Mouse (Mus musculus): ENCODE measurements at regions not wholly inside any gene's neighbourhood (a gene's known extent, or its start where the extent isn't known, plus 50 kb on each side); places are given as distances from the start of the nearest gene placed in this dataset.

- TF ChIP-seq EP300 (IDR thresholded peaks at IDR 0.05; ENCODE audit: low read depth) (no peak), CTCF (IDR thresholded peaks at IDR 0.05; ENCODE audit: low read depth) (no peak)
- no peak overlapping the region for H3K27ac ChIP-seq (ENCODE audit: low read depth)
- no peak overlapping the region for H3K9ac ChIP-seq (replicated peaks)
- H3K4me1 ChIP-seq (ENCODE audit: insufficient read depth): no peaks in the 10 kb centered on the region
- ATAC-seq (no peak), DNase-seq (no peak)
- WGBS (ENCODE audit: insufficient replicate concordance): 69% methylated on average over 3 of the region's 3 CpGs
- no peaks in the 10 kb centered on the region for H3K27me3 ChIP-seq (ENCODE audit: insufficient read depth, low read length)
- H3K36me3 ChIP-seq (replicated peaks; ENCODE audit: insufficient read depth, low read length): no peaks in the 10 kb centered on the region
- H3K4me2 ChIP-seq (ENCODE audit: low read depth, low read length): no peak overlapping the region
- no peaks in the 10 kb centered on the region for H3K9me3 ChIP-seq (ENCODE audit: low read length)
- no peak overlapping the region for H3K4me3 ChIP-seq (ENCODE audit: low read depth, low read length)
Measured at GRCm38 (mm10) chr2:148279200-148279599, 115.9 kb upstream of the Sstr4 start.

DNA sequence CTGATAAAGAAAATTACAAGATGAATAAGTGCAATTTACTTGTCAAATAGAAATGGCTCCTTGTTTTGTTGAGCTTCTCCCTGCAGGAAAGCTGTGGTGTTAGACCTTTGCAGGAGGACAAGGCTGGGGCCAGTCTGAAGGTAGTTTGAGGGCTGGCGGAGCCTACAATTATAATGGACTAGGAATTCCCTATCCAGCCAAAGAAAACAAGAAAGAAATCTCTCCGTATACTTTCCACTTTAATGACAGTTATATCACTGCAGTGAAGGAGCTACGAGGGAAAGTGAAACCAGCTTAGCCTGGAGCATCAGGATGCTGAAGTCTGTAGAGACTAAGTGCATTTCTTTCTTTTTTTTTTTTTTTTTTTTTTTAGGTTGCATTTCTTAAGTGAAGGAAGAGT lies 104.8 kb upstream of the Sstr4 start:
- no peak for TF ChIP-seq EP300 (IDR thresholded peaks at IDR 0.05; ENCODE audit: low read depth)
- TF ChIP-seq CTCF (IDR thresholded peaks at IDR 0.05; ENCODE audit: low read depth): no peak
- no peaks in the 10 kb centered on the region for H3K36me3 ChIP-seq (replicated peaks; ENCODE audit: insufficient read depth, low read length)
- no peak for ATAC-seq
- no peak overlapping the region for H3K4me2 ChIP-seq (ENCODE audit: low read depth, low read length)
- 66% methylated on average over 3 of the region's 3 CpGs for WGBS (ENCODE audit: insufficient replicate concordance)
- no peak overlapping the region for H3K9ac ChIP-seq (replicated peaks)
- H3K9me3 ChIP-seq (ENCODE audit: low read length): no peaks in the 10 kb centered on the region
- H3K4me3 ChIP-seq (ENCODE audit: low read depth, low read length): no peak overlapping the region
- H3K27ac ChIP-seq (ENCODE audit: low read depth): no peak overlapping the region
- H3K4me1 ChIP-seq (ENCODE audit: insufficient read depth): no peaks in the 10 kb centered on the region
- no peak for DNase-seq
- H3K27me3 ChIP-seq (ENCODE audit: insufficient read depth, low read length): no peaks in the 10 kb centered on the region

- Histone ChIP-seq H3K4me2 (ENCODE audit: low read depth, low read length) (no peak overlapping the region), H3K27me3 (ENCODE audit: insufficient read depth, low read length) (no peaks in the 10 kb centered on the region), H3K36me3 (replicated peaks; ENCODE audit: insufficient read depth, low read length) (no peaks in the 10 kb centered on the region), H3K27ac (ENCODE audit: low read depth) (no peak overlapping the region), H3K9me3 (ENCODE audit: low read length) (no peaks in the 10 kb centered on the region), H3K9ac (replicated peaks) (no peak overlapping the region), H3K4me3 (ENCODE audit: low read depth, low read length) (no peak overlapping the region), H3K4me1 (ENCODE audit: insufficient read depth) (no peaks in the 10 kb centered on the region)
- DNase-seq (no peak), ATAC-seq (no peak)
- TF ChIP-seq EP300 (IDR thresholded peaks at IDR 0.05; ENCODE audit: low read depth) (no peak), CTCF (IDR thresholded peaks at IDR 0.05; ENCODE audit: low read depth) (no peak)
- WGBS (ENCODE audit: insufficient replicate concordance): 53% methylated on average over 5 of the region's 5 CpGs
Measured at GRCm38 (mm10) chr2:148292442-148292841, 102.7 kb upstream of the Sstr4 start.

- no peak for TF ChIP-seq EP300 (IDR thresholded peaks at IDR 0.05; ENCODE audit: low read depth)
- no peak for ATAC-seq
Measured at GRCm38 (mm10) chr2:148292895-148293294, 102.2 kb upstream of the Sstr4 start.

GRCm38 (mm10) chr2:148300879-148301278 lies 94.3 kb upstream of the Sstr4 start:
- ATAC-seq: no peak
- H3K4me1 ChIP-seq (ENCODE audit: insufficient read depth): no peaks in the 10 kb centered on the region
- H3K36me3 ChIP-seq (replicated peaks; ENCODE audit: insufficient read depth, low read length): no peaks in the 10 kb centered on the region
- no peak overlapping the region for H3K27ac ChIP-seq (ENCODE audit: low read depth)
- no peak for TF ChIP-seq CTCF (IDR thresholded peaks at IDR 0.05; ENCODE audit: low read depth)
- no peak for TF ChIP-seq EP300 (IDR thresholded peaks at IDR 0.05; ENCODE audit: low read depth)
- no peak overlapping the region for H3K4me3 ChIP-seq (ENCODE audit: low read depth, low read length)
- H3K9ac ChIP-seq (replicated peaks): no peak overlapping the region
- 45% methylated on average over 2 of the region's 2 CpGs for WGBS (ENCODE audit: insufficient replicate concordance)
- no peaks in the 10 kb centered on the region for H3K27me3 ChIP-seq (ENCODE audit: insufficient read depth, low read length)
- no peak overlapping the region for H3K4me2 ChIP-seq (ENCODE audit: low read depth, low read length)
- no peaks in the 10 kb centered on the region for H3K9me3 ChIP-seq (ENCODE audit: low read length)
- DNase-seq: no peak

More at GRCm38 (mm10) chr2:148292895-148293294, 102.2 kb upstream of the Sstr4 start:
- Histone ChIP-seq H3K4me1 (ENCODE audit: insufficient read depth) (no peaks in the 10 kb centered on the region), H3K27ac (ENCODE audit: low read depth) (no peak overlapping the region), H3K4me2 (ENCODE audit: low read depth, low read length) (no peak overlapping the region), H3K9ac (replicated peaks) (no peak overlapping the region), H3K4me3 (ENCODE audit: low read depth, low read length) (no peak overlapping the region), H3K27me3 (ENCODE audit: insufficient read depth, low read length) (no peaks in the 10 kb centered on the region), H3K9me3 (ENCODE audit: low read length) (no peaks in the 10 kb centered on the region), H3K36me3 (replicated peaks; ENCODE audit: insufficient read depth, low read length) (no peaks in the 10 kb centered on the region)
- 33% methylated on average over 2 of the region's 2 CpGs for WGBS (ENCODE audit: insufficient replicate concordance)
- no peak for DNase-seq

- no peak overlapping the region for H3K4me2 ChIP-seq (ENCODE audit: low read depth, low read length)
- H3K27me3 ChIP-seq (ENCODE audit: insufficient read depth, low read length): no peaks in the 10 kb centered on the region
- H3K9me3 ChIP-seq (ENCODE audit: low read length): no peaks in the 10 kb centered on the region
- TF ChIP-seq EP300 (IDR thresholded peaks at IDR 0.05; ENCODE audit: low read depth): no peak
- TF ChIP-seq CTCF (IDR thresholded peaks at IDR 0.05; ENCODE audit: low read depth): no peak
- no peaks in the 10 kb centered on the region for H3K4me1 ChIP-seq (ENCODE audit: insufficient read depth)
- DNase-seq (no peak), ATAC-seq (no peak)
- no peak overlapping the region for H3K4me3 ChIP-seq (ENCODE audit: low read depth, low read length)
- H3K27ac ChIP-seq (ENCODE audit: low read depth): no peak overlapping the region
- no peaks in the 10 kb centered on the region for H3K36me3 ChIP-seq (replicated peaks; ENCODE audit: insufficient read depth, low read length)
- H3K9ac ChIP-seq (replicated peaks): no peak overlapping the region
- 63% methylated on average over 2 of the region's 2 CpGs for WGBS (ENCODE audit: insufficient replicate concordance)
Measured at GRCm38 (mm10) chr2:148312255-148312654, 82.9 kb upstream of the Sstr4 start.

GRCm38 (mm10) chr2:148320896-148321295 lies 74.2 kb upstream of the Sstr4 start:
- no peak overlapping the region for H3K4me2 ChIP-seq (ENCODE audit: low read depth, low read length)
- WGBS (ENCODE audit: insufficient replicate concordance): 63% methylated on average over 1 of the region's 1 CpGs
- DNase-seq: no peak
- no peaks in the 10 kb centered on the region for H3K36me3 ChIP-seq (replicated peaks; ENCODE audit: insufficient read depth, low read length)
- ATAC-seq: no peak
- H3K27me3 ChIP-seq (ENCODE audit: insufficient read depth, low read length): no peaks in the 10 kb centered on the region
- H3K9ac ChIP-seq (replicated peaks): no peak overlapping the region
- H3K9me3 ChIP-seq (ENCODE audit: low read length): no peaks in the 10 kb centered on the region
- TF ChIP-seq CTCF (IDR thresholded peaks at IDR 0.05; ENCODE audit: low read depth) (no peak), EP300 (IDR thresholded peaks at IDR 0.05; ENCODE audit: low read depth) (no peak)
- H3K4me1 ChIP-seq (ENCODE audit: insufficient read depth): no peaks in the 10 kb centered on the region
- H3K4me3 ChIP-seq (ENCODE audit: low read depth, low read length): no peak overlapping the region
- no peak overlapping the region for H3K27ac ChIP-seq (ENCODE audit: low read depth)

All from liver, postnatal 0 days (tissue).